Mouse (Mus musculus) G1E (cell line): ENCODE measurements at regions not wholly inside any gene's neighbourhood (a gene's known extent, or its start where the extent isn't known, plus 50 kb on each side); places are given as distances from the start of the nearest gene placed in this dataset.

ENCODE experiments used
- ATAC-seq: 2 replicates; pipeline ENCODE4 v1.8.0; 2016; ENCODE audit warnings: mild to moderate bottlenecking; ENCODE audit not compliant: insufficient number of reproducible peaks, poor library complexity, low FRiP score, severe bottlenecking; ENCODE audit errors: extremely low read depth
- DNase-seq: peaks from one replicate; pipeline ENCODE4 v3.0.0; 2012; ENCODE audit warnings: low spot score
- H3K27me3 ChIP-seq: 2 replicates; pipeline ENCODE4 v1.6.1; 2012; ENCODE audit warnings: mild to moderate bottlenecking, low read length, inconsistent platforms; ENCODE audit not compliant: insufficient read depth
- H3K36me3 ChIP-seq: replicated peaks from 2 replicates; pipeline ENCODE3; 2012; ENCODE audit warnings: mild to moderate bottlenecking, inconsistent platforms
- H3K4me1 ChIP-seq: 2 replicates; pipeline ENCODE4 v1.6.1; 2012; ENCODE audit warnings: low read depth, low read length, inconsistent platforms, mixed read lengths; ENCODE audit not compliant: insufficient read depth
- H3K4me3 ChIP-seq: 2 replicates; pipeline ENCODE4 v1.5.1; 2012; ENCODE audit warnings: low read depth, mild to moderate bottlenecking, inconsistent platforms, low read length, moderate library complexity, mixed read lengths
- H3K9me3 ChIP-seq: replicated peaks from 2 replicates; pipeline ENCODE4 v1.6.1; 2012; ENCODE audit warnings: inconsistent platforms
- CTCF ChIP-seq: IDR thresholded peaks from 2 replicates; pipeline ENCODE4 v1.5.1; 2012; ENCODE audit warnings: low read depth, low read length, inconsistent platforms, mixed read lengths
- GATA1 ChIP-seq: IDR thresholded peaks from 2 replicates; pipeline ENCODE4 v1.6.1; 2012; ENCODE audit warnings: borderline replicate concordance, low read length, inconsistent platforms, mixed read lengths
- GATA2 ChIP-seq: IDR thresholded peaks from 2 replicates; pipeline ENCODE4 v1.6.1; 2012; ENCODE audit warnings: low read depth, low read length, inconsistent platforms, borderline replicate concordance
- POLR2AphosphoS5 ChIP-seq: IDR thresholded peaks from 2 replicates; pipeline ENCODE4 v1.6.1; 2012; ENCODE audit warnings: low read depth, low read length, inconsistent platforms; ENCODE audit not compliant: insufficient replicate concordance
- TAL1 ChIP-seq: conservative IDR thresholded peaks from 2 replicates; pipeline ENCODE4 v1.6.1; 2012; ENCODE audit warnings: low read depth, low read length, inconsistent platforms, mixed read lengths

GRCm38 (mm10) chr2:79061645-79062044, 193.6 kb upstream of the Itga4 start:
- no peak for ATAC-seq
- no peaks in the 10 kb centered on the region for H3K27me3 ChIP-seq
- H3K36me3 ChIP-seq: no peaks in the 10 kb centered on the region
- peaks cover 15% of the 10 kb centered on the region for H3K4me1 ChIP-seq
- TF ChIP-seq GATA1 (no peak), CTCF (no peak), GATA2 (no peak), POLR2AphosphoS5 (no peak), TAL1 (no peak)
- DNase-seq: no peak
- H3K9me3 ChIP-seq: no peaks in the 10 kb centered on the region
- H3K4me3 ChIP-seq: no peak overlapping the region

GRCm38 (mm10) chr2:79062196-79062636, 193.0 kb upstream of the Itga4 start:
- H3K27me3 ChIP-seq: no peaks in the 10 kb centered on the region
- H3K9me3 ChIP-seq: no peaks in the 10 kb centered on the region
- no peaks in the 10 kb centered on the region for H3K36me3 ChIP-seq
- no peak for DNase-seq
- no peak for ATAC-seq
- H3K4me1 ChIP-seq: peaks cover 15% of the 10 kb centered on the region
- no peak overlapping the region for H3K4me3 ChIP-seq
- no peak for TF ChIP-seq TAL1
- TF ChIP-seq GATA1: no peak
- TF ChIP-seq GATA2: no peak
- TF ChIP-seq CTCF: no peak
- TF ChIP-seq POLR2AphosphoS5: no peak

DNA sequence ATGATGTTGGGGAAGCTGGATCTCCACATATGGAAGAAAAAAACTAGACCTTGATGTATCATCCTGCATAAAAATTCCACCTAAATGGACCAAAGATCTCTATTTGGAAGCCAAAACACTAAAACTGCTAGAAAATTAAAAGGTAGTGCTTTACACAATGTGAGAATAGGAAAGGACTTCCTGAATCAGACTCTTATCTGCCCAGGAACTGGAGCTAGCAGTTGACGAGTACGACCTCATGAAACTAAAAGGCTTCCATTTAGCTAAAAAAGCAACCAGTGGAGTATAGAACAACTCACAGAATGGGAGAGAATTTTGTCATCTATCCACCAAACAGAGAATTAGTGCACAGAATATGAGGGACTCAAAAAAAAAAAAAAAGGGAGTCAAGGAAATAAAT, 191.6 kb upstream of the Itga4 start:
- DNase-seq: no peak
- no peak for ATAC-seq
- H3K4me1 ChIP-seq: peaks cover 15% of the 10 kb centered on the region
- no peaks in the 10 kb centered on the region for H3K9me3 ChIP-seq
- H3K4me3 ChIP-seq: no peak overlapping the region
- no peaks in the 10 kb centered on the region for H3K36me3 ChIP-seq
- H3K27me3 ChIP-seq: no peaks in the 10 kb centered on the region
- no peak for TF ChIP-seq GATA1
- TF ChIP-seq TAL1: no peak
- TF ChIP-seq CTCF: no peak
- TF ChIP-seq POLR2AphosphoS5: no peak
- TF ChIP-seq GATA2: no peak

DNA sequence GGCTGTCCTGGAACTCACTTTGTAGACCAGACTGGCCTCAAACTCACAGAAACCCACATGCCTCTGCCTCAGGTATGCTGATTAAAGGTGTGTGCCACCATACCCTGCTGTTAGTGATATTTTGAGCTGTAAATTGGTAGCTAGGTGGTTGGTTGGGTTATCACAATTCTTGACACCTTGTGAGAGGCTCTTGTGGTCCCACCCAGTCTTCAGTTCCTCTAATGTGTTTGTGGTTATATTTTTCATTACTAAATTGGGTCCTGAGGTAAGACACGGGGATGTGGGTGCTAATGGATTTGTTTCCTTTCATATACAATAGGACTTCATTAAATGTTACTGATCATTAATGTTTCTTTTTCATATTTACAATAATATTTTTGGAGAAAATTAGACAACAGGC, 189.9 kb upstream of the Itga4 start:
- H3K36me3 ChIP-seq: no peaks in the 10 kb centered on the region
- TF ChIP-seq CTCF: no peak
- no peak for TF ChIP-seq GATA1
- TF ChIP-seq POLR2AphosphoS5: no peak
- TF ChIP-seq GATA2: no peak
- no peak for TF ChIP-seq TAL1
- ATAC-seq (no peak), DNase-seq (no peak)
- peaks cover 8% of the 10 kb centered on the region for H3K4me1 ChIP-seq
- no peaks in the 10 kb centered on the region for H3K27me3 ChIP-seq
- no peak overlapping the region for H3K4me3 ChIP-seq
- no peaks in the 10 kb centered on the region for H3K9me3 ChIP-seq

- no peak for DNase-seq
- peaks cover 44% of the 10 kb centered on the region for H3K4me1 ChIP-seq
- H3K4me3 ChIP-seq: no peak overlapping the region
- H3K9me3 ChIP-seq: no peaks in the 10 kb centered on the region
- no peak for ATAC-seq
- H3K36me3 ChIP-seq: no peaks in the 10 kb centered on the region
- TF ChIP-seq CTCF: no peak
- no peak for TF ChIP-seq GATA2
- TF ChIP-seq TAL1: no peak
- no peak for TF ChIP-seq POLR2AphosphoS5
- no peak for TF ChIP-seq GATA1
- no peaks in the 10 kb centered on the region for H3K27me3 ChIP-seq
Observed at GRCm38 (mm10) chr2:79076115-79076514, 179.1 kb upstream of the Itga4 start.

- Histone ChIP-seq H3K4me3 (no peak overlapping the region; the same call in 1 of the 2 replicates), H3K36me3 (no peaks in the 10 kb centered on the region), H3K4me1 (peaks cover 47% of the 10 kb centered on the region), H3K27me3 (no peaks in the 10 kb centered on the region), H3K9me3 (no peaks in the 10 kb centered on the region)
- DNase-seq (peak; percentile 12), ATAC-seq (peak; percentile 72)
- TF ChIP-seq POLR2AphosphoS5: no peak
- no peak for TF ChIP-seq GATA1
- no peak for TF ChIP-seq GATA2
- TF ChIP-seq CTCF: no peak
- peak; percentile 65 for TF ChIP-seq TAL1
Observed at GRCm38 (mm10) chr2:79078836-79079394, 176.3 kb upstream of the Itga4 start.
